Mouse (Mus musculus): ENCODE results near the gene Ist1.

DNA sequence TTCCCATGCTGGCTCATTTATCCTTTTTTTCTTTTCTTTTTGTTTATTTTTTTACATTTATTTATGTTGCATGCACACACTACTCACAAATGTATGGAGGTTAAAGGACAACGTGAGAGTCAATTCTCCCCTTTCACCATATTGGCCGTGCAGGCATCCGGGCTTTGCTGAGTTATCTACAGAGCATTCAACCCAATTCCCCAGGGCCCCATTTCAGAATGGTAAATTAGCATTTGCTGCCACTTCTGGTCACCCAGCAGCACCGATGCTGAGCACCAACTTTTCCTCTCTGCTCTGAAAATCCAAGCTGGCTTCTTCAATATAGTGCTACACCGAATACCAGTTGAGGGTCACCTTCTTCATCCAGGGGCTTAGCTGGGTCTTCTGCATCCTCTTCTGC, 54.2 kb downstream of the Ist1 start:
- TF ChIP-seq MAFK (IDR thresholded peaks at IDR 0.05; ENCODE audit: insufficient read depth, low read depth, low read length) (no peak), ZC3H11A (IDR thresholded peaks at IDR 0.05; ENCODE audit: borderline replicate concordance, low read depth, low read length) (no peak), ZNF384 (IDR thresholded peaks at IDR 0.05; ENCODE audit: low read depth, low read length) (no peak), HCFC1 (IDR thresholded peaks at IDR 0.05; ENCODE audit: borderline replicate concordance, insufficient read depth, low read length) (no peak), CHD2 (IDR thresholded peaks at IDR 0.05; ENCODE audit: low read depth, low read length) (no peak)

All from ES-E14 (cell line).